Mouse (Mus musculus) brain, embryonic 14.5 days (tissue): Measurements from ENCODE around the gene Kcnd3.

ENCODE experiments used
- CTCF ChIP-seq: fragments of 200-500 bp; IDR thresholded peaks from 2 replicates; pipeline ENCODE4 v1.5.1; 2012; ENCODE audit warnings: inconsistent platforms, mild to moderate bottlenecking, moderate library complexity, borderline replicate concordance; ENCODE audit not compliant: insufficient read depth, insufficient read length; ENCODE audit errors: extremely low read depth
- POLR2A ChIP-seq: fragments of 200-500 bp; IDR thresholded peaks from 2 replicates; pipeline ENCODE4 v1.6.1; 2012; ENCODE audit warnings: mild to moderate bottlenecking, inconsistent platforms, borderline replicate concordance; ENCODE audit not compliant: poor library complexity, insufficient read depth, insufficient read length, severe bottlenecking; ENCODE audit errors: extremely low read depth

DNA sequence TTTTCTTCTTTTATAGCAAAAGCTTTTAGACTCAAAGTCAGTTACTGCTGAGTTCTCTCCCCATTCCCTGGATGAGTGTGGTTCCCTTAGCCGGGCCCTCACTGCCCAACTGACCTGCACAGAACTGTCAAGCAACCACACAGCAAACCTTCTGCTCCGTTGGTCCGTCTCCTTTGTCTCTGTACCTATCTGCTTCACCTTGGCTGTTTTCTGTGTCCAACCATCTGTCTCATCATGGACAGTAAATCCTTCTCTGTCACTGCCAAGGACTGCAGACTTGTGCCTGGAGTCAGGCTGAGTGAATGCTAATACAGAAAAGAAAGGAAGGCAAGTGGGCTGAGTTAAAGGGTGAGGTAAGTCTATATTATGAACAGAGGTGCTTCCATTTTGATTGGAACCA is 217.6 kb downstream of the Kcnd3 start:
- no peak for TF ChIP-seq CTCF
- TF ChIP-seq POLR2A = no peak
